Mouse (Mus musculus): Measurements from ENCODE around the gene Tmem182. TPM values are rescaled to one million over a fixed set of nuclear protein-coding genes. Genes with fewer than 3 reads are reported as not detected.

Tmem182 gene
- total and polyA plus RNA-seq, 3 experiments: not detected

- Histone ChIP-seq H3K4me2 (ENCODE audit: insufficient read depth, low read depth, poor library complexity, severe bottlenecking) (no peak overlapping the region), H3K9me3 (replicated peaks; ENCODE audit: low read length) (peaks cover 72% of the 10 kb centered on the region), H3K36me3 (replicated peaks in 1 of 2; ENCODE audit: control insufficient read depth in 1 of 2, insufficient read depth in 1 of 2, low read length in 1 of 2) (no peaks in the 10 kb centered on the region), H3K27ac (ENCODE audit: insufficient read depth, low read depth) (no peak overlapping the region), H3K79me2 (replicated peaks; ENCODE audit: control insufficient read depth, extremely low read depth, insufficient read depth, poor library complexity, severe bottlenecking) (no peaks in the 10 kb centered on the region), H3K4me3 (replicated peaks in 1 of 3; ENCODE audit: low read depth in 2 of 3, low read length in 2 of 3, poor library complexity in 1 of 3) (no peak overlapping the region), H3K4me1 (ENCODE audit: control insufficient read depth in 1 of 2, insufficient read depth in 2 of 2) (no peaks in the 10 kb centered on the region), H3K9ac (ENCODE audit: insufficient read depth, low read depth) (no peak overlapping the region), H3K27me3 (replicated peaks) (no peaks in the 10 kb centered on the region)
- DNase-seq (ENCODE audit: extremely low read depth): no peak
- in situ Hi-C loops (cut with MboI; ENCODE audit: low pct_ligation_motif_present, low pct_unique_long_range_greater_than_20kb, low sequenced_read_pairs) (no loop called here), dilution Hi-C loops (cut with MboI; ENCODE audit: extremely low pct_ligation_motif_present, extremely low pct_unique_long_range_greater_than_20kb, low sequenced_read_pairs) (no loop called here)
- TF ChIP-seq SMC3 (IDR thresholded peaks at IDR 0.05; ENCODE audit: low read depth, low read length): no peak
- no peak for TF ChIP-seq CTCF (conservative IDR thresholded peaks at IDR 0.05 in 1 of 2, IDR thresholded peaks at IDR 0.05 in 1 of 2; ENCODE audit: low read depth in 2 of 2, low read length in 2 of 2)
- TF ChIP-seq ETS1 (conservative IDR thresholded peaks at IDR 0.05; ENCODE audit: low read depth, low read length): no peak
- no peak for TF ChIP-seq MXI1 (IDR thresholded peaks at IDR 0.05; ENCODE audit: low read depth, low read length)
- no peak for TF ChIP-seq RCOR1 (conservative IDR thresholded peaks at IDR 0.05; ENCODE audit: low read depth, low read length)
- no peak for TF ChIP-seq MAZ (IDR thresholded peaks at IDR 0.05; ENCODE audit: low read depth, low read length)
- no peak for TF ChIP-seq ELF1 (IDR thresholded peaks at IDR 0.05; ENCODE audit: low read depth, low read length)
- TF ChIP-seq PAX5 (IDR thresholded peaks at IDR 0.05; ENCODE audit: low read length): no peak
- TF ChIP-seq MAX (IDR thresholded peaks at IDR 0.05; ENCODE audit: low read length): no peak
- no peak for TF ChIP-seq SIN3A (IDR thresholded peaks at IDR 0.05; ENCODE audit: low read length)
- no peak for TF ChIP-seq CHD1 (IDR thresholded peaks at IDR 0.05; ENCODE audit: low read depth, low read length)
- TF ChIP-seq ZC3H11A (IDR thresholded peaks at IDR 0.05; ENCODE audit: low read depth, low read length): no peak
- TF ChIP-seq JUND (conservative IDR thresholded peaks at IDR 0.05; ENCODE audit: low read depth, low read length): no peak
- no peak for TF ChIP-seq ZKSCAN1 (IDR thresholded peaks at IDR 0.05; ENCODE audit: borderline replicate concordance, low read depth, low read length)
Measured at GRCm38 (mm10) chr1:40824936-40825335, 19.5 kb downstream of the Tmem182 start.

GRCm38 (mm10) chr1:40825826-40826225 lies 20.4 kb downstream of the Tmem182 start:
- H3K4me2 ChIP-seq (ENCODE audit: insufficient read depth, low read depth, poor library complexity, severe bottlenecking): no peak overlapping the region

More at GRCm38 (mm10) chr1:40825826-40826225, 20.4 kb downstream of the Tmem182 start:
- Histone ChIP-seq H3K9me3 (replicated peaks; ENCODE audit: low read length) (peaks cover 70% of the 10 kb centered on the region), H3K27me3 (replicated peaks) (no peaks in the 10 kb centered on the region), H3K79me2 (replicated peaks; ENCODE audit: control insufficient read depth, extremely low read depth, insufficient read depth, poor library complexity, severe bottlenecking) (no peaks in the 10 kb centered on the region), H3K27ac (ENCODE audit: insufficient read depth, low read depth) (no peak overlapping the region), H3K4me1 (ENCODE audit: control insufficient read depth in 1 of 2, insufficient read depth in 2 of 2) (no peaks in the 10 kb centered on the region), H3K9ac (ENCODE audit: insufficient read depth, low read depth) (no peak overlapping the region), H3K36me3 (replicated peaks in 1 of 2; ENCODE audit: control insufficient read depth in 1 of 2, insufficient read depth in 1 of 2, low read length in 1 of 2) (no peaks in the 10 kb centered on the region), H3K4me3 (replicated peaks in 1 of 3; ENCODE audit: low read depth in 2 of 3, low read length in 2 of 3, poor library complexity in 1 of 3) (no peak overlapping the region)
- in situ Hi-C loops (cut with MboI; ENCODE audit: low pct_ligation_motif_present, low pct_unique_long_range_greater_than_20kb, low sequenced_read_pairs) (no loop called here), dilution Hi-C loops (cut with MboI; ENCODE audit: extremely low pct_ligation_motif_present, extremely low pct_unique_long_range_greater_than_20kb, low sequenced_read_pairs) (no loop called here)
- DNase-seq (ENCODE audit: extremely low read depth): no peak
- no peak for TF ChIP-seq PAX5 (IDR thresholded peaks at IDR 0.05; ENCODE audit: low read length)
- TF ChIP-seq ZNF384 (IDR thresholded peaks at IDR 0.05; ENCODE audit: low read depth, low read length): no peak
- TF ChIP-seq NELFE (IDR thresholded peaks at IDR 0.05; ENCODE audit: low read depth, low read length): no peak
- TF ChIP-seq MAX (IDR thresholded peaks at IDR 0.05; ENCODE audit: low read length): no peak
- no peak for TF ChIP-seq KAT2A (IDR thresholded peaks at IDR 0.05; ENCODE audit: insufficient replicate concordance, low read length)
- TF ChIP-seq JUND (conservative IDR thresholded peaks at IDR 0.05; ENCODE audit: low read depth, low read length): no peak
- no peak for TF ChIP-seq USF2 (conservative IDR thresholded peaks at IDR 0.05; ENCODE audit: low read depth, low read length)
